Mouse (Mus musculus) forebrain, embryonic 13.5 days (tissue): ENCODE results near the gene Unc13c. TPM values are rescaled to one million over a fixed set of nuclear protein-coding genes. Genes with fewer than 3 reads are reported as not detected.

Source experiments
- ATAC-seq: fragments of 200-750 bp; cut with Nextera tagmentation; 2 replicates; pipeline ENCODE4 v1.8.0; 2017
- H3K27ac ChIP-seq: fragments of 300-500 bp; sonication (generic); 2 replicates; pipeline ENCODE4 v1.5.1; 2015; ENCODE audit warnings: inconsistent platforms, mild to moderate bottlenecking, moderate library complexity
- H3K27me3 ChIP-seq: fragments of 300-500 bp; sonication (generic); 2 replicates; pipeline ENCODE4 v1.6.1; 2015; ENCODE audit warnings: mild to moderate bottlenecking, inconsistent platforms
- H3K36me3 ChIP-seq: fragments of 300-500 bp; sonication (generic); 2 replicates; pipeline ENCODE4 v1.6.1; 2015; ENCODE audit warnings: mild to moderate bottlenecking, inconsistent platforms; ENCODE audit not compliant: poor library complexity, severe bottlenecking
- H3K4me1 ChIP-seq: fragments of 300-500 bp; sonication (generic); 2 replicates; pipeline ENCODE4 v1.6.1; 2015; ENCODE audit warnings: inconsistent platforms
- H3K4me2 ChIP-seq: fragments of 300-500 bp; sonication (generic); 2 replicates; pipeline ENCODE4 v1.6.1; 2015; ENCODE audit warnings: inconsistent platforms, mild to moderate bottlenecking, moderate library complexity
- H3K4me3 ChIP-seq: fragments of 300-500 bp; sonication (generic); 2 replicates; pipeline ENCODE4 v1.5.1; 2015; ENCODE audit warnings: mild to moderate bottlenecking, inconsistent platforms
- H3K9ac ChIP-seq: fragments of 300-500 bp; sonication (generic); 2 replicates; pipeline ENCODE4 v1.6.1; 2015; ENCODE audit warnings: mild to moderate bottlenecking, inconsistent platforms
- H3K9me3 ChIP-seq: fragments of 300-500 bp; sonication (generic); replicated peaks from 2 replicates; pipeline ENCODE4 v1.6.1; 2016; ENCODE audit warnings: inconsistent platforms
- WGBS: fragments of 180-500 bp; shearing (Covaris S2); methylation state at CpG from one replicate; pipeline ENCODE4 v1.1.7; 2015; 5-methylcytosine and 5-hydroxymethylcytosine counted together
- polyA plus RNA-seq: library from polyadenylated mRNA; unstranded; fragments of >200 nt; fragmentation: Nextera tagmentation; extraction: Ambion mirVana; gene quantifications from 2 replicates; pipeline ENCODE4 v1.2.1, GENCODE M21; 2015

The Unc13c gene
- polyA plus RNA-seq, 1 experiment from 2014 or later: 0.87 TPM

DNA sequence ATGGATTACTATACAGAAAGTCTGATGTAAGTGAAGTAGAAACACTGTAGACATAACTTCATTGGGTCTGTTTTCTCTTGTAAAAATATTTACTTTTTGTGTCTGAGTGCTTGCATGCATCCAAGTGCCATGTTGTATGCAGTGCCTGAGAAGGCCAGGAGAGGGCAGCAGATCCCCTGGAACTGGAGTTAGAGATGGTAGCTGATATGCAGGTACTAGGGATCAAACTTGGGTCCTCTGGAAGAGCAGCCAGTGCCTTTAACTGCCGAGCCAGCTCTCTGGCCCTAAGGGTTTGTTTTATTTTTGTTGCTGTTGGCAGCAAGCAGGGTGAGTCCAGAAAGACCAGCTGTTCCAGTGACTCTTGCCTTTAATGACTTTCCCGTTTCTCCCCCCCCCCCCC, 411.0 kb downstream of the Unc13c start:
- Histone ChIP-seq H3K27ac (no peak overlapping the region), H3K4me2 (no peak overlapping the region), H3K27me3 (no peaks in the 10 kb centered on the region), H3K4me3 (no peak overlapping the region), H3K36me3 (no peaks in the 10 kb centered on the region), H3K9me3 (no peaks in the 10 kb centered on the region), H3K4me1 (no peaks in the 10 kb centered on the region), H3K9ac (no peak overlapping the region)
- ATAC-seq: no peak
- WGBS: 58% methylated on average over 2 of the region's 2 CpGs

DNA sequence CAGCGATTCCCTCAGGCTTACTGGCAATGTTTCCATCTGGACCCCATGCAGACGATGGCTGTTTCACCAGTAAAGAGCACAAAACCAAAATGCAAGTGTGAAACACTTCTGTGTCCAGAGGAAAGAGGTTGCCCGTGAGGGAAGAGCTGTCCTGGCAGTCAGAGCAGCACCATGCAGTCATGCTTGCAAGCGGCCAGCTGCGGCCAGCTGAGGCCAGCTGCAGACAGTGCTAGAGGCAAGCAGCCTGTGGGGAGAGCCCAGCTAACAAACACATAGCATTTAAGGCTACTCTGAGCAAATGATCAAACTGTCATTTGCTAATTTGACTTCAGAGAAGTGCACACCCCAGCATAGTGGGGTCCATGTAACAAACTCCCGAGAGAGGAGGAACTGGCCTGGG, 413.4 kb downstream of the Unc13c start:
- Histone ChIP-seq H3K9ac (no peak overlapping the region), H3K9me3 (no peaks in the 10 kb centered on the region), H3K27me3 (no peaks in the 10 kb centered on the region), H3K4me1 (no peaks in the 10 kb centered on the region), H3K36me3 (no peaks in the 10 kb centered on the region), H3K4me3 (no peak overlapping the region), H3K27ac (no peak overlapping the region), H3K4me2 (no peak overlapping the region)
- no peak for ATAC-seq
- WGBS: 86% methylated on average over 6 of the region's 6 CpGs

DNA sequence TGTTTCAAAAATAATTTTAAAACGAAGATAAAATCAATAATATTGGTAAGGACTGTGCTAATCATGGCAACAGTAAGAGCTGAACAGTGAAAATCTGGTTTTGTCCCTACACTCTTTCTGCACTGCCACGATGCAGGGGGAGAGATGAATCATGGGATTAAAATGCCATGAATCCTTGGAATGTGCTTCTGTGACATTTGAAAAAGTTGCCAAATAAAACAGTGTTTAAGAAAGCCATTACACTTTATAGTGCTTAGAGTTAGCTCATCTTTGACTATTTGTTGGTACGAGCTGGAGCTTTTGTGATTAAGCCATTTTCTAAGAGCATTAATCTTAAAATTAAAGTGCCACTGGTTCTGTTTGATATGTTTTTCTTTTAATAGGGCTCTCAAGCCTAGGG, 496.2 kb downstream of the Unc13c start:
- H3K27me3 ChIP-seq: no peaks in the 10 kb centered on the region
- no peak overlapping the region for H3K27ac ChIP-seq
- ATAC-seq: no peak
- no peaks in the 10 kb centered on the region for H3K9me3 ChIP-seq
- no peaks in the 10 kb centered on the region for H3K4me1 ChIP-seq
- no peaks in the 10 kb centered on the region for H3K36me3 ChIP-seq
- 58% methylated on average over 3 of the region's 3 CpGs for WGBS
- H3K4me3 ChIP-seq: no peak overlapping the region
- H3K4me2 ChIP-seq: no peak overlapping the region
- H3K9ac ChIP-seq: no peak overlapping the region

DNA sequence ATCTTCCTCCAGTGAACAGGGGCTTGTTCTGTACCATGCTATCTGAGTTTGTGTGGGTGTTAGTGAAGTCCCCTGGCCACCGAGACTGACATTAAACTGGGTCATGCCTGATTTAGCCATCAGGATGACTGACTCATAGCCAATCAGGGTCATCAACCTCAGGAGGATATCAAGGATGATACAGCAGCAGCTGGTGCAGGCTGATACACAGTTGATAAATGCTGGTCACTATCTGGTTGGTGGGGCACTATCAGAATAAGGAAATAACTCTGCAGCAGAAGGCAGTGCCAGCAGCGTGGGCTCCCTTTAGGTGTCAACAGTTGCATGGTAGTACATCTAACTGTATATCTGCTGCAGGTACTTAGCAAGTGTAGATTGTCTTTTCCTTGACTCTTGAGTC, 506.7 kb downstream of the Unc13c start:
- Histone ChIP-seq H3K4me3 (no peak overlapping the region), H3K4me2 (no peak overlapping the region), H3K27ac (no peak overlapping the region), H3K9ac (no peak overlapping the region), H3K27me3 (no peaks in the 10 kb centered on the region), H3K9me3 (0 out of 2 replicates have a peak, but pooled peaks cover 3% of the 10 kb centered on the region), H3K4me1 (no peaks in the 10 kb centered on the region), H3K36me3 (no peaks in the 10 kb centered on the region)
- no peak for ATAC-seq
- WGBS: 90% methylated on average over 2 of the region's 2 CpGs

DNA sequence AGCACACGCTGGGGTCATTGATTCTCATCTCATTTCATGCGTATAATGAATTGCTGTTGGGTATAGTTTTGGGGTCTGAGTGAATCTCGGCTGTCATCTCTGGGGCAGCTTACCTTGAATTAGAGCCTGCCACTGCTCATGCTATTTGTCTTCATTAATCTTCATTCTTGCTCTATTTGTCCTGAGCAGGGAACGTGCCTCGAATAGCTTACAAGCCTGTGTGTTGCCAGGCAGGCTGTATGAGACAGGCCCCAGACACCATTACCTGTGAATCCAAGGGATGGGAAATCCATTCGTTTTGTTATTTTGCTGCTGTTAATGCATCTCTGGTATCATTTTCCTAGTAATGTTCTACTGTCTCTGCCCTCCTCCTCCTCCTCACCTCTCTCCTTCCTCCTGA, 518.8 kb downstream of the Unc13c start:
- Histone ChIP-seq H3K4me2 (no peak overlapping the region), H3K9me3 (no peaks in the 10 kb centered on the region), H3K27me3 (no peaks in the 10 kb centered on the region), H3K4me1 (no peaks in the 10 kb centered on the region), H3K9ac (no peak overlapping the region), H3K4me3 (no peak overlapping the region), H3K36me3 (no peaks in the 10 kb centered on the region), H3K27ac (no peak overlapping the region)
- no peak for ATAC-seq
- WGBS: 77% methylated on average over 6 of the region's 6 CpGs

DNA sequence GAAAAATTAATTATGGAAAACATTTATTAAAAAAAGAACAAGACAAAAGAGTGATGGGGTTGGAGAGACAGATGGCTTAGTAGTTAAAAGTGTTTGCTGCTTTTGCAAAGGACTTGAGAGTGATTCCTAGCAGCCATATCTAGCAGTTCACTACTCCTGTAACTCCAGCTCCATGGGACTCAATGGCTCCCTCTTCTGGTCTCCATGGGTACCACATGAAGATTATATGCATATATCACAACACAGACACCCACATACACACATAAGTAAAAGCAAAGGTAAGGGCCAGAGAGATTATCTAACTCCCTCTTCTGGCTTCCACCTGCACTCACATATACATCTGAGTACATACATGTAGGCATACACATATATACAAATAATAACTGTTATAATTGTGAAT, 519.5 kb downstream of the Unc13c start:
- no peaks in the 10 kb centered on the region for H3K9me3 ChIP-seq
- no peaks in the 10 kb centered on the region for H3K4me1 ChIP-seq
- ATAC-seq: no peak
- no peak overlapping the region for H3K9ac ChIP-seq
- no peak overlapping the region for H3K4me3 ChIP-seq
- no peak overlapping the region for H3K4me2 ChIP-seq
- H3K27ac ChIP-seq: no peak overlapping the region
- H3K36me3 ChIP-seq: no peaks in the 10 kb centered on the region
- H3K27me3 ChIP-seq: no peaks in the 10 kb centered on the region

DNA sequence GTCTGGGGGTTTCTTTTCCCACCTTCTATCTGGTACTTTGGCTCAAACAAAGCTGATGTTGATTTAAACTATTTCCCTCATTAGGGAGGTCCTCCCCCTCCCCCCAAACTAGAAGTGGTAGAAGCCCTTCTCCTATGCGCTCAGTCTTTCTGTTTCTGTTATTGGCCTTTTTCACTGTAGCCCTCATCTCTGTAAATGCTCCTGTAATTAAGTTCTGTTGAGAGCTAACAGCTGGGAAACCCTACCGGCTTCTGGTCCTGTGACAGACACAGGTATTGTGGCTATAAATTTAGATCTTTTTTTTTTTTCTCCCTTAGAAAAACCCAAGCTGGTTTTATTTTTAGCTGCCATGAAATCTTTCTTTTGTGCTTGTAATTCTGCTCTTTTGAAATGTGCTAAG, 536.8 kb downstream of the Unc13c start:
- H3K9me3 ChIP-seq: no peaks in the 10 kb centered on the region
- 66% methylated on average over 2 of the region's 2 CpGs for WGBS

More for the DNA sequence above, 536.8 kb downstream of the Unc13c start:
- Histone ChIP-seq H3K4me2 (no peak overlapping the region), H3K36me3 (no peaks in the 10 kb centered on the region), H3K4me1 (no peaks in the 10 kb centered on the region), H3K4me3 (no peak overlapping the region), H3K27ac (no peak overlapping the region), H3K9ac (no peak overlapping the region), H3K27me3 (no peaks in the 10 kb centered on the region)
- ATAC-seq: no peak

Other genes starting within 250 kb of the Unc13c start
- gene Wdr72, start 141.4 kb upstream of the Unc13c start, polyA plus RNA-seq: 0.14 and 0.33 TPM in 2 replicates